Mouse (Mus musculus): ENCODE results near the gene Catsperd. TPM values are rescaled to one million over a fixed set of nuclear protein-coding genes. Genes with fewer than 3 reads are reported as not detected.
"Not testable (repeated sequence)": the region's sequence is repeated elsewhere in the genome, so short reads cannot be mapped to it uniquely, and the experiment has no call there.

Gene Catsperd
- polyA plus RNA-seq, 1 experiment from 2014 or later: 0.42 TPM

DNA sequence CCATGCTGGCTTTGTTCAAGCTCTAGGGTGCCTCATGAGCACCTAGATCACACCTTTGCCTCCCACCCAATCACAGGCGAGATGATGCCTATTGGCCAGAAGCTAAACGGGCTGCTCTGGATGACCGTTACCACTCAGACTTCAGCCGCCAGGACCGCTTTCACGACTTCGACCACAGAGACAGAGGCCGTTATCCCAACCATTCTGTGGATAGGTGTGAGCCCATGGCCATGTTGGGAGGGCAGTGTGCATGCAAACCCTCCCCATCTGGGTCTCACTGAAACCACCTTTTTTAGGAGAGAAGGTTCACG lies 23.9 kb upstream of the Catsperd start:
- peaks cover 87% of the 10 kb centered on the region for H3K36me3 ChIP-seq (replicated peaks)
- H3K9ac ChIP-seq: no peak overlapping the region
- no peak overlapping the region for H3K4me2 ChIP-seq
- H3K4me1 ChIP-seq: peaks cover 12% of the 10 kb centered on the region
- H3K4me3 ChIP-seq (replicated peaks): no peak overlapping the region
- no peaks in the 10 kb centered on the region for H3K27me3 ChIP-seq
- no peak for ATAC-seq (ENCODE audit: low FRiP score)
- H3K9me3 ChIP-seq: no peaks in the 10 kb centered on the region
- 89% methylated on average over 9 of the region's 9 CpGs for WGBS
- H3K27ac ChIP-seq: no peak overlapping the region

DNA sequence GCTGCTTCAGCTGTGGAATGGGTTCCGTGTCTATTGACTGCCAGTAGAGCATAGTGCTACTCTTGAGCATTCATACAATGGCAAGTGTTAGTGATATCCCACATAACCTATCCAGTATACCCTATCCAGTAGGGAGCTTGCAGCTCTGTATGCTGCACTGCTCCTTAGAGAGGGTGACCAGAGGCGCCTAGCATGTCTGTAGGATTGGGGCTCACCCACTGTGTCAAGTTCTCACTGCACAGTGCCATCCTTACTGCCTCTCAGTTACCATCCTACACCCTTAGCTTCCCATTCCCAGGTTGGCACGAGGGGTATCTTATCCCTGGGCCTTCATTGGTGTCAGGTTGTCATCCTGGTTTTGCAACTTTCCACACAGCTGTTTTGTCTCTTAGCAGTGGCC lies 23.5 kb upstream of the Catsperd start:
- H3K9ac ChIP-seq: no peak overlapping the region
- WGBS: 85% methylated on average over 3 of the region's 3 CpGs
- no peak for ATAC-seq (ENCODE audit: low FRiP score)

GRCm38 (mm10) chr17:56605431-56605830 lies 22.5 kb upstream of the Catsperd start:
- Histone ChIP-seq H3K9me3 (no peaks in the 10 kb centered on the region), H3K36me3 (replicated peaks) (peaks cover 74% of the 10 kb centered on the region), H3K4me2 (no peak overlapping the region), H3K4me3 (replicated peaks) (no peak overlapping the region), H3K27ac (no peak overlapping the region), H3K4me1 (peaks cover 19% of the 10 kb centered on the region), H3K27me3 (no peaks in the 10 kb centered on the region), H3K9ac (no peak overlapping the region)
- no peak for ATAC-seq (ENCODE audit: low FRiP score)
- WGBS: 92% methylated on average over 9 of the region's 9 CpGs

More for the DNA sequence above, 23.5 kb upstream of the Catsperd start:
- Histone ChIP-seq H3K27me3 (no peaks in the 10 kb centered on the region), H3K9me3 (no peaks in the 10 kb centered on the region), H3K27ac (no peak overlapping the region), H3K36me3 (replicated peaks) (peaks cover 84% of the 10 kb centered on the region), H3K4me2 (no peak overlapping the region), H3K4me3 (replicated peaks) (no peak overlapping the region), H3K4me1 (peaks cover 14% of the 10 kb centered on the region)

GRCm38 (mm10) chr17:56607521-56608062 lies 20.4 kb upstream of the Catsperd start:
- Histone ChIP-seq H3K9me3 (no peaks in the 10 kb centered on the region), H3K4me1 (peaks cover 21% of the 10 kb centered on the region), H3K36me3 (replicated peaks) (peaks cover 52% of the 10 kb centered on the region), H3K27ac (no peak overlapping the region), H3K4me2 (no peak overlapping the region), H3K9ac (no peak overlapping the region), H3K27me3 (no peaks in the 10 kb centered on the region), H3K4me3 (replicated peaks) (no peak overlapping the region)
- no peak for ATAC-seq (ENCODE audit: low FRiP score)
- WGBS: 79% methylated on average over 3 of the region's 3 CpGs

DNA sequence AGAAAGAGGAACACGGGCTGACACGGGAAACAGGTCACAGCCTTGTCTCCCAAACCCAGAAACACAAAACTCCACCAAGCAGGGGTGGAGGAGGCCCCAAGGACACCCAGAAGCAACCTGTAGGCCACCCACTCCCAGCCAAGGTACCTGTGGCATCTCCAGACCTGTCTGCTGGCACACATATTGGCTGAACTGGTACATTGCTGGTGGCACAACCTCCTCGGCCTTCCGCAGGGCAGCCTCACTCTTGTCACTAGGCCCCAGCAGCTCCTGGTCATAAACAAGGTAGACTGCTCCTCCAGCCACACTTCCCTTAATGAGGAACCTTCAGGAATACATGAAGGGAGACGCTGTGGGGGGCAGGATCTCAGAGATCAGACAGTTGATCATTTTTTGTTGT lies 19.2 kb upstream of the Catsperd start:
- Histone ChIP-seq H3K4me3 (replicated peaks) (peak overlapping the region; percentile 63), H3K27me3 (no peaks in the 10 kb centered on the region), H3K4me1 (peaks cover 21% of the 10 kb centered on the region), H3K27ac (no peak overlapping the region), H3K36me3 (replicated peaks) (peaks cover 41% of the 10 kb centered on the region), H3K4me2 (peak overlapping the region; percentile 72), H3K9me3 (no peaks in the 10 kb centered on the region), H3K9ac (peak overlapping the region; percentile 72)
- ATAC-seq (ENCODE audit: low FRiP score): no peak
- WGBS: 67% methylated on average over 5 of the region's 5 CpGs

DNA sequence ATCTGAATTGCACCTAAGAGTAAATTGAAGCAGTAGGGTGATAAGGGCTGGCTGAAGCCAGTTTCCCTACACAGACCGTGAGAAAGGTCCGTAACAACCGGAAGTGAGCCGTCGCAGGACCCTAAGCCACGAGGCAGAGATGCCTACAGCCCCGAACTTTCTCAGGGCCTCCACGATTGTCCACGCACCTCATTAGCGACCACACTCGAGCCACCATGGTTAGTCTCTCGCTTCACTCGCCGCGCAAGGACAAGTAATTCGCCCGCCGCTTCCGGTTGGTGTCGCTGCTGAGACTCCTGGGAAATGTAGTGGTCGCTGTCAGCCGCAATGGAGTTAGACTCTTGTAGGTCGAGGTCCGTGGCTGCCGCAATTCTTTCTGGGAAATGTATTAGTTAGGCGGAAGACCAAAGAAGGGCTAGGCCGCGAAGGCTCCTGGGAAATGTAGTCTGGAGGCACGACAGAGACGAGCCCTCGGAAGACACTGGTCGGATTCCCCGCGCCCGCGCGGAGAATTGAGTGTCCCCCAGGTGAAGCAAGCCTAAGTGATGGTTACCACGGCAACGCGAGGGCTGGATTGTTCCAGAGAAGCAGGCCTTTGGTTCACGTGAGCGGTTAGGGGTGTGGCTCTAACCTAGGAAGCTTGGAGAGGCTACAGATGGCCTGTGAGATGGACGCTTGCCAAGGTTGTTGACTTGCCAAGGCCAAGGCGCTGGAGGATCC lies 18.3 kb upstream of the Catsperd start, which contains the start of gene 2410015M20Rik:
TSS of gene 2410015M20Rik (minus strand) at position 320 of the 720 bp plus-strand sequence.
- H3K9me3 ChIP-seq: no peaks in the 10 kb centered on the region
- H3K4me2 ChIP-seq: peak within 1 kb of the TSS; percentile 72
- peak; percentile 90 for ATAC-seq (ENCODE audit: low FRiP score)
- peaks cover 38% of the 10 kb centered on the region for H3K36me3 ChIP-seq (replicated peaks)
- peak within 1 kb of the TSS; percentile 63 for H3K4me3 ChIP-seq (replicated peaks)
- peaks cover 27% of the 10 kb centered on the region for H3K4me1 ChIP-seq
- H3K27ac ChIP-seq: peak within 1 kb of the TSS; percentile 81
- peak within 1 kb of the TSS; percentile 72 for H3K9ac ChIP-seq
- WGBS: 0% methylated on average over 44 of the region's 44 CpGs
- H3K27me3 ChIP-seq: no peaks in the 10 kb centered on the region

- no peak for ATAC-seq (ENCODE audit: low FRiP score)
- H3K4me3 ChIP-seq (replicated peaks): no peak overlapping the region
- H3K4me2 ChIP-seq: no peak overlapping the region
- 83% methylated on average over 2 of the region's 2 CpGs for WGBS
- peaks cover 39% of the 10 kb centered on the region for H3K4me1 ChIP-seq
- H3K27ac ChIP-seq: no peak overlapping the region
- H3K9ac ChIP-seq: no peak overlapping the region
- peaks cover 38% of the 10 kb centered on the region for H3K36me3 ChIP-seq (replicated peaks)
- no peaks in the 10 kb centered on the region for H3K27me3 ChIP-seq
- no peaks in the 10 kb centered on the region for H3K9me3 ChIP-seq
These were observed 16.6 kb upstream of the Catsperd start for GRCm38 (mm10) chr17:56611323-56611722.

DNA sequence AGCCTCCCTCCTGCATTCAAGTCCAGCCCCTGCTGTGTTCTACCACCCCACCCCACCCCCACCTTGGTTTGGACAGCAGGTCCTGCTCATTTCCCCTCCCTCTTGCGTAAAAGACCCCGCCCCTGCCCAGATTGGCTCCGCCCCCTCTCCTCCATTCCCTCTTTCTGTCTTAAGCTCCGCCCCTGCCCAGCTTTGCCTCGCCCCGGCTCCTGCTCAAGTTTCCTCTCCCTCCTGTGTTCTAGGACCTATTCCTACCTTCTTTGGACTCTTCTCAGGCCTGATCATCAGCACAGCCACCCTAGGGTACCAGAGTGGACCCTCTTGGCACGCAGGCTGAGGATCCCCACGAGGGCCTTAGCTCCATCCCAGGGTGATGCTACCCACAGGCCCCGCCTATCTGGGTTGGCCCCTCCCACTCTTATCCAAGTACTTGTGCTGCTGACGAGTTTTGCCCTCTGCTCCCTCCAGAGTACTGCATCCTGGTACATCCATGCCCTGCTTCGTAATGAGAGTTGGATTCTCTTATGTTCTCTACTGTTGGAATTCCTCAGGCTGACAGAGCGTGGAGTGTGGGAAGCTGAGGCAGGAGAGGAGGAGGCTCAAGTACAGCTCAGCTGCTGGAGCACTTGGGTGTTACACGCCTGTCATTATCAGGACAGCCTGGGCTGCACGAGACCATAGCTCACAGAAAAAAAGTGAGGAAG lies 15.9 kb upstream of the Catsperd start:
- ATAC-seq (ENCODE audit: low FRiP score): no peak
- Histone ChIP-seq H3K9me3 (no peaks in the 10 kb centered on the region), H3K4me2 (no peak overlapping the region)

GRCm38 (mm10) chr17:56612565-56612939 lies 15.4 kb upstream of the Catsperd start:
- not testable (repeated sequence) for H3K9ac ChIP-seq; H3K4me3 ChIP-seq (replicated peaks); H3K27ac ChIP-seq; H3K27me3 ChIP-seq; ATAC-seq (ENCODE audit: low FRiP score); H3K4me2 ChIP-seq; H3K9me3 ChIP-seq
- 71% methylated on average over 10 of the region's 10 CpGs for WGBS
- Histone ChIP-seq H3K36me3 (replicated peaks) (peaks cover 38% of the 10 kb centered on the region), H3K4me1 (peaks cover 39% of the 10 kb centered on the region)

More for the DNA sequence above, 15.9 kb upstream of the Catsperd start:
- Histone ChIP-seq H3K4me3 (replicated peaks) (0 out of 2 replicates have a peak overlapping the region, but pooled peaks have one; percentile 8), H3K27ac (no peak overlapping the region), H3K9ac (no peak overlapping the region), H3K4me1 (peaks cover 39% of the 10 kb centered on the region), H3K36me3 (replicated peaks) (peaks cover 38% of the 10 kb centered on the region), H3K27me3 (no peaks in the 10 kb centered on the region)
- whole genome bisulfite sequencing: 15% methylated on average over 14 of the region's 14 CpGs

DNA sequence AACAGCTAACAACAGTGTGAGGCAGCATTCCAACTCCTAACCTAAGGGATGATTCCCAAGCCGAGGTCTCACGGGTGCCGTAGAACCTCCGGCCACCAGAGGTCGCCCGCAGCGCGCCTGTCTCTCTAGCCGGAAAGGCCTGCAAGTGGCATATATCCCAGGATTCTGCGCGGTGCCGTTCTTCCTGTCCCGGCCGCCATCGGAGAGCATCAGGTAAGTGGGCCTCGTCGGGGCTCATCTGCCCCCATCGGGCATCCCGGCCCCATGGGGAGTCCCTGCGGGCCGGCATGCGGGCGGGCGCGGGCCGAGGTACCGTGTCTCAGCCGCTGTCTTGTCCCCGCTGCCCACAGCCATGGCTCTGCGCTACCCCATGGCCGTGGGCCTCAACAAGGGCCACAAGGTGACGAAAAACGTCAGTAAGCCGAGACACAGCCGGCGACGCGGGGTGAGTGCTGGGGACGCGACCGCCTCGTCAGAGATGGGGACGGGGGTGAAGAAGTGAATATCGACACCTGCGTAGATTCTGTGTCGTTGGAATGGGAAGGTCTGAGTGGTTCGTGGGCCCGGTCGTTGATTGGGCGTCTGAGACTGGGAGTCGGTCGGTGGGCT lies 14.6 kb upstream of the Catsperd start, which contains the start of gene Rpl36:
TSS of gene Rpl36 (plus strand) at position 181 of the 609 bp plus-strand sequence.
- peak; percentile 61 for ATAC-seq (ENCODE audit: low FRiP score)
- Histone ChIP-seq H3K27ac (peak within 1 kb of the TSS; percentile 87), H3K4me3 (replicated peaks) (peak within 1 kb of the TSS; percentile 69), H3K36me3 (replicated peaks) (peaks cover 43% of the 10 kb centered on the region), H3K4me2 (peak within 1 kb of the TSS; percentile 90), H3K9me3 (no peaks in the 10 kb centered on the region), H3K9ac (peak within 1 kb of the TSS; percentile 81), H3K27me3 (no peaks in the 10 kb centered on the region), H3K4me1 (peaks cover 34% of the 10 kb centered on the region)
- WGBS: under 1% methylated on average over 52 of the region's 52 CpGs

DNA sequence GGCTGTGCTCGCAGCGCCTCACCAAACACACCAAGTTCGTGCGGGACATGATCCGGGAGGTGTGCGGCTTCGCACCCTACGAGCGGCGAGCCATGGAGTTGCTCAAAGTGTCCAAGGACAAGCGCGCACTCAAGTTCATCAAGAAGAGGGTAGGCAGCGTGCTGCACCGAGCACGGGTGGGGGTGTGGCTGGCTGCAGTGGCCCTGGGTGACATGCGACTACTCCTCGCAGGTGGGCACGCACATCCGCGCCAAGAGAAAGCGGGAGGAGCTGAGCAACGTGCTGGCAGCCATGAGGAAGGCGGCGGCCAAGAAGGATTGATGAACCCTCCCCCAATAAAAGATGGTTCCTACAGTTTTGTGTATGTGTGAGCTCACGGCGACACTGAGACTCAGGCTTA lies 14.1 kb upstream of the Catsperd start:
- not testable (repeated sequence) for H3K9me3 ChIP-seq; H3K27me3 ChIP-seq; ATAC-seq (ENCODE audit: low FRiP score)
- Histone ChIP-seq H3K4me3 (replicated peaks) (peak overlapping the region; percentile 69), H3K9ac (peak overlapping the region; percentile 81), H3K4me2 (peak overlapping the region; percentile 90), H3K36me3 (replicated peaks) (peaks cover 49% of the 10 kb centered on the region), H3K27ac (peak overlapping the region; percentile 87; the same call in 1 of the 2 replicates), H3K4me1 (peaks cover 28% of the 10 kb centered on the region)
- under 1% methylated on average over 26 of the region's 26 CpGs for WGBS
